Mouse (Mus musculus) CH12.LX (cell line): ENCODE measurements around the gene Nmd3. TPM values are rescaled to one million over a fixed set of nuclear protein-coding genes. Genes with fewer than 3 reads are reported as not detected.

Experiments used
- DNase-seq: peaks from one replicate; pipeline ENCODE4 v3.0.0-alpha.2; 2013; ENCODE audit errors: extremely low read depth
- H3K27ac ChIP-seq: 2 replicates; pipeline ENCODE4 v1.5.1; 2012; ENCODE audit warnings: low read depth, mild to moderate bottlenecking, control low read depth, moderate library complexity; ENCODE audit not compliant: insufficient read depth
- H3K27me3 ChIP-seq: replicated peaks from 2 replicates; pipeline ENCODE3; 2012; ENCODE audit warnings: inconsistent platforms
- H3K36me3 ChIP-seq, 2 experiments: replicated peaks in 1 of 2; 2 replicates each; pipeline versions ENCODE3 to v1.6.1; 2012; ENCODE audit warnings: inconsistent platforms in 1 of 2, low read length in 1 of 2, mild to moderate bottlenecking in 1 of 2, mixed read lengths in 1 of 2, moderate library complexity in 1 of 2; ENCODE audit not compliant: control insufficient read depth in 1 of 2, insufficient read depth in 1 of 2
- H3K4me1 ChIP-seq, 2 experiments: 2 replicates each; pipeline ENCODE4 v1.6.1; 2012; ENCODE audit warnings: inconsistent platforms in 1 of 2, moderate library complexity in 1 of 2; ENCODE audit not compliant: insufficient read depth in 2 of 2, control insufficient read depth in 1 of 2
- H3K4me2 ChIP-seq: 2 replicates; pipeline ENCODE4 v1.6.1; 2012; ENCODE audit warnings: low read depth, mild to moderate bottlenecking, control low read depth; ENCODE audit not compliant: poor library complexity, insufficient read depth, severe bottlenecking
- H3K4me3 ChIP-seq, 3 experiments: fragments of 150-350 bp in 1 of 3; sonication (generic) in 1 of 3; replicated peaks in 1 of 3; 2 replicates each; pipeline versions ENCODE3 to v1.5.1; 2011 to 2012; ENCODE audit warnings: low read depth in 2 of 3, low read length in 2 of 3, mild to moderate bottlenecking in 2 of 3, moderate library complexity in 2 of 3, control low read depth in 1 of 3, improper control_type of control experiment in 1 of 3, inconsistent platforms in 1 of 3, mixed read lengths in 1 of 3; ENCODE audit not compliant: poor library complexity in 1 of 3
- H3K79me2 ChIP-seq: replicated peaks from 2 replicates; pipeline ENCODE4 v1.6.1; 2012; ENCODE audit warnings: mild to moderate bottlenecking, moderate library complexity; ENCODE audit not compliant: control insufficient read depth, poor library complexity, insufficient read depth, severe bottlenecking; ENCODE audit errors: extremely low read depth
- H3K9ac ChIP-seq: 2 replicates; pipeline ENCODE4 v1.6.1; 2012; ENCODE audit warnings: low read depth, mild to moderate bottlenecking, control low read depth, moderate library complexity; ENCODE audit not compliant: insufficient read depth
- H3K9me3 ChIP-seq: replicated peaks from 2 replicates; pipeline ENCODE3; 2012; ENCODE audit warnings: low read length, inconsistent platforms, mixed read lengths
- CHD2 ChIP-seq: IDR thresholded peaks from 2 replicates; pipeline ENCODE4 v1.6.1; 2011; ENCODE audit warnings: low read length, improper control_type of control experiment
- EP300 ChIP-seq: IDR thresholded peaks from 2 replicates; pipeline ENCODE4 v1.6.1; 2011; ENCODE audit warnings: low read length, improper control_type of control experiment
- GABPA ChIP-seq: IDR thresholded peaks from 2 replicates; pipeline ENCODE4 v1.6.1; 2012; ENCODE audit warnings: low read depth, low read length, improper control_type of control experiment, inconsistent platforms; ENCODE audit not compliant: insufficient replicate concordance
- HCFC1 ChIP-seq: IDR thresholded peaks from 2 replicates; pipeline ENCODE4 v1.6.1; 2012; ENCODE audit warnings: low read depth, mild to moderate bottlenecking, inconsistent platforms, low read length, improper control_type of control experiment
- IRF4 ChIP-seq: IDR thresholded peaks from 2 replicates; pipeline ENCODE4 v1.6.1; 2014; ENCODE audit warnings: low read depth, mild to moderate bottlenecking, inconsistent platforms, low read length, improper control_type of control experiment
- MAFK ChIP-seq: IDR thresholded peaks from 2 replicates; pipeline ENCODE4 v1.6.1; 2011; ENCODE audit warnings: low read length, improper control_type of control experiment; ENCODE audit not compliant: insufficient replicate concordance
- MAX ChIP-seq: IDR thresholded peaks from 2 replicates; pipeline ENCODE4 v1.6.1; 2011; ENCODE audit warnings: low read length, improper control_type of control experiment
- MEF2A ChIP-seq: IDR thresholded peaks from 2 replicates; pipeline ENCODE4 v1.6.1; 2014; ENCODE audit warnings: low read depth, mild to moderate bottlenecking, inconsistent platforms, low read length, improper control_type of control experiment, borderline replicate concordance
- MYC ChIP-seq: IDR thresholded peaks from 2 replicates; pipeline ENCODE4 v1.6.1; 2011; ENCODE audit warnings: low read depth, mild to moderate bottlenecking, improper control_type of control experiment, low read length
- NELFE ChIP-seq: IDR thresholded peaks from 2 replicates; pipeline ENCODE4 v1.6.1; 2011; ENCODE audit warnings: low read depth, low read length, improper control_type of control experiment
- NRF1 ChIP-seq: IDR thresholded peaks from 2 replicates; pipeline ENCODE4 v1.6.1; 2014; ENCODE audit warnings: low read depth, mild to moderate bottlenecking, inconsistent platforms, low read length, improper control_type of control experiment, moderate library complexity
- PAX5 ChIP-seq: IDR thresholded peaks from 2 replicates; pipeline ENCODE4 v1.6.1; 2012; ENCODE audit warnings: low read length, inconsistent platforms, mixed read lengths
- SIN3A ChIP-seq: IDR thresholded peaks from 2 replicates; pipeline ENCODE4 v1.6.1; 2012; ENCODE audit warnings: low read length, improper control_type of control experiment, inconsistent platforms
- SMC3 ChIP-seq: IDR thresholded peaks from 2 replicates; pipeline ENCODE4 v1.6.1; 2011; ENCODE audit warnings: low read depth, low read length, improper control_type of control experiment
- TBP ChIP-seq: conservative IDR thresholded peaks from 2 replicates; pipeline ENCODE4 v1.6.1; 2011; ENCODE audit warnings: low read depth, low read length, improper control_type of control experiment
- UBTF ChIP-seq: IDR thresholded peaks from 2 replicates; pipeline ENCODE4 v1.6.1; 2012; ENCODE audit warnings: low read depth, mild to moderate bottlenecking, inconsistent platforms, low read length, improper control_type of control experiment, moderate library complexity
- USF1 ChIP-seq: IDR thresholded peaks from 2 replicates; pipeline ENCODE4 v1.6.1; 2014; ENCODE audit warnings: low read depth, mild to moderate bottlenecking, inconsistent platforms, low read length, improper control_type of control experiment
- USF2 ChIP-seq: conservative IDR thresholded peaks from 2 replicates; pipeline ENCODE4 v1.6.1; 2011; ENCODE audit warnings: low read depth, low read length, improper control_type of control experiment
- ZC3H11A ChIP-seq: IDR thresholded peaks from 2 replicates; pipeline ENCODE4 v1.6.1; 2012; ENCODE audit warnings: low read depth, mild to moderate bottlenecking, inconsistent platforms, low read length, improper control_type of control experiment
- ZNF384 ChIP-seq: IDR thresholded peaks from 2 replicates; pipeline ENCODE4 v1.6.1; 2012; ENCODE audit warnings: low read depth, low read length, improper control_type of control experiment, inconsistent platforms
- dilution Hi-C: fragments of 300-500 bp; cut with MboI; formaldehyde crosslinking; loops from 2 replicates; pipeline ENCODE4 v1.14.3; 2020; ENCODE audit warnings: low sequenced_read_pairs; ENCODE audit not compliant: extremely low pct_unique_long_range_greater_than_20kb, extremely low pct_ligation_motif_present
- in situ Hi-C: fragments of 300-500 bp; cut with MboI; formaldehyde crosslinking; loops from 3 replicates; pipeline ENCODE4 v1.14.3; 2019; ENCODE audit warnings: low sequenced_read_pairs, low pct_ligation_motif_present, low pct_unique_long_range_greater_than_20kb, mixed read lengths
- polyA plus RNA-seq: library from polyadenylated mRNA; unstranded; fragments of >175 nt; gene quantifications from 2 replicates; pipeline ENCODE4 v1.2.1, GENCODE M21; 2012; ENCODE audit warnings: low read depth; ENCODE audit not compliant: insufficient read length
- total RNA-seq, 2 experiments: library from RNA; depleted of rRNA; stranded (reverse); fragments of 300-350 nt in 1 of 2; fragments of >200 nt in 1 of 2; gene quantifications; 2 replicates each; pipeline ENCODE4 v1.2.3; 2012 to 2014

Gene Nmd3
- total and polyA plus RNA-seq, 3 experiments: 128 to 291 (median 154) TPM

DNA sequence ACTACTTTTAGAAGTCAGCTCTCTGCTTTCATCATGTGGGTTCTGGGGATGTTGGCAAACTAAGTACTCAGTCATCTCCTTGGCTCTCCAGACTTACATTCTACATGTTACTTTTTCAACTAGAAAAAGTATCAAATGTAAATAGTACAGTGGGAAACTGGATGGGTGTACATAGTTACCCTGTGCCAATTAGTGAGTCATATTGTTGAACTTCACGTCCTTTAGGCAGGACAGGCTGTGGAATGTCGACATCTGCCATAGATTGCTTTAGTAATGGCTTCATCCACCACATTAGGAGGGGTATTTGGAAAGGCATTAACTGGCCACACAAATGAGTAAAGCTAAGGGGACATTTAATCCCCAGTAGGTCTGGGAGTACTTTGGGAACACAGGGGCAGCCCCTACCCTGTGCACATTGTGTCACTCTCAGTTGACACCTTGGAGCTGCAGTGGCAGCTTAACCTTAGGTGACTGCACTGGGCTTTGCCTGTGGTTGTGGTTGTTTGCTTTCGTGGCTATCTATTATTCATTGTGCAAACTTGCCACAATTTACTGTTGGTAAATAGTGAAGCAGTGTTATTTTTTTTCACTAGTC, 71.1 kb downstream of the Nmd3 start:
- in situ Hi-C loops (no loop called here), dilution Hi-C loops (no loop called here)
- H3K4me3 ChIP-seq: no peak overlapping the region
- no peak for DNase-seq
- no peaks in the 10 kb centered on the region for H3K27me3 ChIP-seq
- H3K36me3 ChIP-seq: no peaks in the 10 kb centered on the region
- no peaks in the 10 kb centered on the region for H3K4me1 ChIP-seq
- TF ChIP-seq GABPA: no peak
- TF ChIP-seq ZNF384: no peak
- TF ChIP-seq MEF2A: no peak
- no peak for TF ChIP-seq NRF1
- no peak for TF ChIP-seq EP300
- TF ChIP-seq HCFC1: no peak
- no peak for TF ChIP-seq NELFE
- no peak for TF ChIP-seq IRF4
- no peak for TF ChIP-seq PAX5
- TF ChIP-seq MYC: no peak
- TF ChIP-seq SMC3: no peak
- TF ChIP-seq SIN3A: no peak
- no peak for TF ChIP-seq MAX
- TF ChIP-seq USF1: no peak
- no peak for TF ChIP-seq UBTF
- no peak for TF ChIP-seq TBP
- no peak for TF ChIP-seq CHD2
- no peak for TF ChIP-seq ZC3H11A
- TF ChIP-seq, all 38 proteins: peak for 0
- Histone ChIP-seq H3K27ac (no peak overlapping the region), H3K79me2 (no peaks in the 10 kb centered on the region), H3K4me2 (no peak overlapping the region), H3K9me3 (peaks cover 2% of the 10 kb centered on the region), H3K9ac (no peak overlapping the region)

DNA sequence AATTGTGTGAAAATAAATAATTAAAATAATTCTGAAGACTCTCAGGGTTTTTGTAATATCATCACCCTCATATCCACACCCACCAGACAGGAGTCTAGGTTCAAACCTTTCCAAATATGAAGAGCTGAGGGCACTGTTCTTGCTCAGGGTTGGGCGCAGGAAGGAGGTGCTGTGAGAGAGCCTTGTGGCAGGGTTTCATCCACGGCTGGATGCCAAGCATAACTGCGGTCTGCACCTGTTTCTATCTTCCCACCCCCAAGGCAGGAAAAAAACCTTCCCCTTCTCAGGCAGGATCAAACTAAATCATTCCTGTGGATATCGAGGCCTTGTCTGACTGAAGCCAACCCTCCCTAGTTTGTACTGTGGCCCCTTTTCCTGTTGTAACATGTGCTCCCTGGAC, 75.7 kb downstream of the Nmd3 start:
- H3K4me1 ChIP-seq: no peaks in the 10 kb centered on the region
- no peak overlapping the region for H3K4me2 ChIP-seq
- H3K4me3 ChIP-seq: no peak overlapping the region
- no peaks in the 10 kb centered on the region for H3K36me3 ChIP-seq
- H3K79me2 ChIP-seq: no peaks in the 10 kb centered on the region
- TF ChIP-seq USF2 (no peak), MAFK (no peak), USF1 (no peak), SMC3 (no peak)
- peaks cover 2% of the 10 kb centered on the region for H3K9me3 ChIP-seq
- no peaks in the 10 kb centered on the region for H3K27me3 ChIP-seq
- no peak for DNase-seq
- dilution Hi-C loops: no loop called here
- no peak overlapping the region for H3K9ac ChIP-seq
- no peak overlapping the region for H3K27ac ChIP-seq
- in situ Hi-C loops: no loop called here
